Mouse (Mus musculus): Measurements from ENCODE around the gene Emb.

GRCm38 (mm10) chr13:117206066-117206465 is 2.3 kb upstream of the Emb start:
- no peak for TF ChIP-seq POLR2A (IDR thresholded peaks at IDR 0.05; ENCODE audit: borderline replicate concordance, extremely low read depth, insufficient read depth, insufficient read length, poor library complexity, severe bottlenecking)
- no peak for TF ChIP-seq CTCF (IDR thresholded peaks at IDR 0.05; ENCODE audit: borderline replicate concordance, extremely low read depth, insufficient read depth, insufficient read length)
